Mouse (Mus musculus): ENCODE data around the gene Fcrlb.

DNA sequence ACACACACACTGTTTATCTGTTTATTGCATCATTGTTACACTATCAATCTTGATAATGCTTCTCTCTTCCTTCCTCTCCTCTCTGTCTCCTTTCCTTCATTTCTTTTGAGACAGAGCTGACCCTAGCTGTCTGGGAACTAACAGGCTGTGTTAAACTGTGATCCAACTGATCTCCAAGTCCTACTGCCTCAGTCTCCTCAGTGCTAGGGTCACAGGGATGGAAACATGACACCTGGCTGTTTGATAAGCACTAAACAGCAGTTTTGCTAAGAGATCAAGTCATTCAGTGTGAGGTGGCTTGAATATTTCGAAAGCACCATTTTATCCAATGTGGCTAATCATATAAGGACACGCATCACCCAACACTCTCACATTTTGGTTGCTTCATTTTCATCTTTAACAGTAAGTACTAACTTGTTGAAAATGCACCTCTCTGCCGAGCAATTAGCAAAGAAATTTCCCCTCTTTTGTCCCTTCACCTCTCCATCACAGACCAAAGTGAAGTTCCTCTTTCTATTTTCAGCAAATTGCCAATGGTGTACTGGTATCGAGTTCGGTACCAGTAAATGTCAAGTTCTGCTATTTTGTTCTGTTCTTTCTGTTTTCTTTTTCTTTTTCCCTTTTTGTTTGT is 16.0 kb downstream of the Fcrlb start:
- TF ChIP-seq POLR2A (IDR thresholded peaks at IDR 0.05; ENCODE audit: control insufficient read depth, low read depth, low read length) (no peak), CTCF (IDR thresholded peaks at IDR 0.05; ENCODE audit: control insufficient read depth, insufficient read depth, insufficient replicate concordance, low read depth, low read length) (no peak)

Data from testis, adult 2 months (tissue).